Mouse (Mus musculus) right cerebral cortex, postnatal 25 days (tissue): ENCODE results near the gene Samm50.
A peak's percentile ranks its signal among the peaks of the same experiment; 100 is the strongest.

Source experiments
- DNase-seq: peaks from one replicate; pipeline ENCODE4 v3.0.0; 2022

Samm50 gene

GRCm38 (mm10) chr15:84212031-84212755, 20.2 kb downstream of the Samm50 start:
- peak; percentile 83 for DNase-seq

GRCm38 (mm10) chr15:84212756-84213105, 20.7 kb downstream of the Samm50 start:
- no peak for DNase-seq

DNA sequence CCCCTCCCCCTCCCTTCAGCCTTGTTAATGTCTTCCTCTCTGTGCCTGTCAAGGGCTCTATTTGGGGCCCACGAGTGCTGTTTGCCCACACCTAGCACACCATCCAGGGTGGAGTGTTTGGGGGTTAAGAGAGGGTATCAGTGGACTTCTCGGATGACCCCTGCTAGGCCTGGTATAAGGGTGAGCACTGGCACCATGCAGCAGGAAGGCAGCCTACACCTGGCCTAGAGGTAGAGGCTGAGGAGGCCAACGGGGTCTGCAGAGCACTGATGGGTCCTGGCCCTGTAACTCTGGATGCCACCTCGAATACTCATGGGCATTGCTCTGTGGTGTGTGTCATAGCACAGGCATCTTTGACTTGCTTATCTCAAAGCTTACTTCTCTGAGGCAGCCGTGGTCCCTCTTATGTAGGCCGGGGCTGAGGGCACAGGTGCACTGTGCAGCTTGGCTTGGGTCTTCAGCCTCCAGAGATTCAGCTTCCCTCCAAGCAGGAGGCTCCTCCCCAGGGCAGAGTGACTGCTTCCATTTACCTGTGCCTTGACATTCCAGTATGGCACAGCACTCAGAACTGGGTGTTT, 21.2 kb downstream of the Samm50 start:
- no peak for DNase-seq

DNA sequence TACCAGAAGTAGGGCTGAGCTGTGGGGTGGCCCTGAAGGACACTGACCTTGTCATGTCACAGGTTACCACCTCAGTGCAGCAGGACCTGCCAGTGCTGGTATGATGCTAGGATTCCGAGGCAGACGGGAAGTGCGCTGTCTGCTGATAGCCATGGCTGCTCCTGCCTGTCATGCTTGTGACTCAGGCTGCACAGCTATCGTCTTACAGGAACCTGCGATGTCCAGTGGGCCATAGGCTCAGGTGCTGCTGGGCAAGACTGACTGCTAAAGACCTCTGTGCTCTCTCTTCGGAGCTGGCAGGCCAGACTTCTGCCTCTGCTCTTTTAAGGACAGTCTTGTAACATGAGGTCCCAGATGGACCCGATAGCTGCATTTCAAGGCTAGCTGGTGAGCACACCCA, 22.4 kb downstream of the Samm50 start:
- DNase-seq = no peak

DNA sequence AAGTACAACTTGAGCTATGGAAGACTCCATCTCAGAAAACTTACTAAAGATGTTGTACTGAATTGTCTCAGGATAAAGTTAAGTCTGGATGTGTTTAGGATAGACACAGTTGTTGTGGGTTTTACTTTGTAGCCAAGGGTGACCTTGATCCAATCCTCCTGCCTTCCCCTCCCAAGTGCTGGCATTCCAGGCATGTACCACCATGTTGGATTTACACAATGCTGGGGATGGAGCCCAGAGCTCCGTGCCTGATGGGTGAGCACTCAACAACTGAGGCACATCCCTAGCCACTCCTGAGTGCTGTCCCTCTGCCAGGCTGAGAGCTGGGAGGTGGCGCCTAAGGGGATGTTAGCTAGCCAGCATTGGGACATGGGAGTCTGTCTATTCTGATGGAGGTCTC, 23.2 kb downstream of the Samm50 start:
- DNase-seq = no peak

DNA sequence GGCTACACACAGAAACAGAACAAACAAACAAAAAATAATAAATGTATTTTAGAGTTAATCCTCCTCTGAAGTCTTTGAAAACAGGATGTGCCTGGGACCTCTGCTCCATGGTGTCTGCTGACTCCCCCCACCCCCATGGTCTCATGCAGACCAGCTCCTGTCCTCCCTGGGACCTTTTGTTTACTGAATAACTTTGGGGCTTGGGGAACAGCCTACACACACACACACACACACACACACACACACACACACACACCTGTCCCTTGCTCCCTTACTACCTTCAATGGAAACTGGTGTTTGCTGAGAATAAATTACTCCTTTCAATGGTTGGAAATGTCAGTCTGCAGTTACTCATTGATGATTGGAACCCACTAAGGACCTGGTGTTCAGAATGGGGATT, 24.0 kb downstream of the Samm50 start:
- DNase-seq = no peak

- DNase-seq = no peak
Observed at GRCm38 (mm10) chr15:84216461-84217084, 24.5 kb downstream of the Samm50 start.

GRCm38 (mm10) chr15:84217969-84218782, 26.1 kb downstream of the Samm50 start:
- no peak for DNase-seq

DNA sequence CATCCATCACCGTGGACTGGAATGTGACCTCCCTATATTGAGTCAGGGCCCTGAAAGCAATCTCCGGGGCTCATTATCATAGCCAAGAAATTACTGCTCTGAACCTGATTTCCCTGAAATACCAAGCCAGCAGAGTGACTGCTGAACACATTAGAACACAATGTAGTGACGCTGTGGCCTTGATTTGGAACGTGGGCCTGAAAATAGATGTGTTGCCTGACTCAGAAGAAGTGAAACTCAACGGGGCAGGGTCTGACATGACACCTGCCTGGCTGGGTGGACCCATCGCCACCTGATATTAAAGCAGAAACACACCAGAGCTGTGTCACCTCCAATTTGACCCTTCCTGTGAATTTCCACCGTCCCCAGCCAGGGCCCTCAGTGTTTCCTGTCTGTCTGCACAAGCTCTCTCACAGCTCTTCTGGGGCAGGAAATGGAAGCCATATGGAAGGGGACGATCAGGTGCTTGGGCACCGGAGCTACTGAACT, 26.8 kb downstream of the Samm50 start:
- DNase-seq = no peak

DNA sequence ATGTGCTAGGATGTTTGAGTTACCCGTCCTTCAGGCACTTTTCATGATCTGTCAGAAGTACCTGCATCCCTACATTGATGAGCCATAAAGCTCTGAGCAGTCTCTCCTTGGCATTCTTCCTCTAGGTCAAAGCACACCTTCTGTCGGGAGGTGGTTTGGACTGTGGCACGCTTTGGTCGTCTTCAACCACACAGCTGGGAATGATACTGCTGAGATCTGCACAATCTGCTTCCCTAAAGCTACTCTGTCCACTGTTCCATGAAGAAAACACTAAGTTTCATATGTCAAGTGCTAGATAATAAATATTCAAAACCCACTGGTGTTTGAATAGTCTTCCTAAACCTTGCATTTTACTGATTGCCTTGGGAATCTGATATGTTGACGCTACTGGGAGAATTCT, 29.5 kb downstream of the Samm50 start:
- no peak for DNase-seq

DNA sequence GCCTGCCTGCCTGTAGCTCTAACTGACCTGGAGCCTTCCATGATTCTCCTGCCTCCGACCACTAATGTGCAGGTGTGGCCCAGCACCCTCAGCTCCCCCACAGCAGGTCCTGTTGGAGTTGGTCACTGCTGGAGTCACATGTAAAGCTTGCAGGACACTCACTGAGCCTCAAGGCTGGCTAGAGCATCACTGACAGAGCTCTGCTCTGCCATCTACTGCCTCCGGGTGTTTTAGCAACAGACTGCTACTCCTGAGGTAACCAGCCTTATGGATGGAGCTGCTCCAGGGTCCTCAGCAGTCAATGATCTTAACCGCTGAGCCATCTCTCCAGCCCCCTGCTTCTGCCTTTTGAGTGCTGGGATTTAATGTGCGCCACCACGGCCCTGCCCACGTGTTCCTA, 31.4 kb downstream of the Samm50 start:
- DNase-seq = peak; percentile 35

DNA sequence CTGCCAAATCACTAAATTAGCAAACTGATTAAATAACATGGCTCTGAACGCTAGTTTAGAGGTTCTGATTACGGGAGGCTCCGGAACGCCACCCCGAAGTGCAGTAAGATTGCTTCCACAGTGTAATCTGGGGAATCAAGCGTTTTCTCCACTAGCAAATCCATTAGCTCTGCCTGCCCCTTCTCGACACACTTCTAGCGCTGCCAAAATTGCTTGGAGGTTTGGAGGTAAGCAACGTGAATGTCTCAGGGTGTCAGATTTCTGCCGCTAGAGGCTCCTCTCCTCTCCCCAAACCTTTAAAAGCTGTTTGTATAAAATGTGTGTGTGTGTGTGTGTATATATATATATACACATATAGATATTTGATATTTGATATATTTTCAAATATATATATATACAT, 32.7 kb downstream of the Samm50 start:
- DNase-seq = no peak

DNA sequence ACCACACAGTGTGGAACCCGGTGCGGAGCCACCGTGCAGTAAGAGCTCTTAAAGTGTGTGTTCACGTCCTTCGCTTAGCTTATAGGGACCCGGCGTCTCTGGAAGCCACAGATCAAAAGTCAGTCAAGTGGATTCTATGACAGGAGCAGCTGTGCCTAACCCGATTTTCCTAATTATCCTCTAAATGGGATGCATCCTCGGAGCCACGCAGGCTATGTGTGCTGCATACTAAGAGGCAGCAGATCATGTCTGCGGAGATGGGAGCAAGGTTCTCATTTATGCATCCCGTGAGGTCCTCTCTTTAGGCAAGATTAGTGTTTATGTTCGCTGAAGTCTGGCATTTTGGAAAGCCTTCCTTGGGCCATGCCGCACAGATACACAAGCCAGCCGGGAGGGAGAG, 34.9 kb downstream of the Samm50 start:
- DNase-seq = no peak

DNA sequence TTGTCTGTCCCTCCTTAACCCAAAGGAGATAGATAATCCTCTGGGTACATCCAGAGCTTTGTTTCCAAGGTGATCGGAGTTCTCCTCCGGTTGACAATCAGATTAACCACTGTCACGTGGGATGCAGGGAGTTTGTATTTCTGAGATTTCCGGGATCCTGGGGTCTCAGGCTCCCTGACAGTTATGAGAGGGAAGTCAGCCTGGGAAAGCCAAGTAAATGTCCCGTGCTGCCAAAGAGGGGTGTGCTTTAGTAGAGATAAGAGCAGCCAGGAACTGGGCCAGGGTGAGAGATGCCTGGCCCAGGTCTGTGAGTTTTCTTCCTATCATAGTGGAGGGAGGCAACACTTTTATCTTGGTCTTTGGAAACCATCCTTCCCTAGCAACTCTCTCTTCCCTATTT, 38.6 kb downstream of the Samm50 start:
- DNase-seq = no peak

GRCm38 (mm10) chr15:84231113-84231712, 39.2 kb downstream of the Samm50 start:
- DNase-seq = peak; percentile 69

- DNase-seq = peak; percentile 45
Observed at GRCm38 (mm10) chr15:84231721-84232561, 39.9 kb downstream of the Samm50 start, which contains the start of gene Parvb. Parvb (plus strand) TSS chr15:84232043.

GRCm38 (mm10) chr15:84232609-84233008, 40.6 kb downstream of the Samm50 start:
- DNase-seq = no peak

GRCm38 (mm10) chr15:84234794-84235581, 42.9 kb downstream of the Samm50 start:
- no peak for DNase-seq

GRCm38 (mm10) chr15:84235646-84236045, 43.6 kb downstream of the Samm50 start:
- no peak for DNase-seq

DNA sequence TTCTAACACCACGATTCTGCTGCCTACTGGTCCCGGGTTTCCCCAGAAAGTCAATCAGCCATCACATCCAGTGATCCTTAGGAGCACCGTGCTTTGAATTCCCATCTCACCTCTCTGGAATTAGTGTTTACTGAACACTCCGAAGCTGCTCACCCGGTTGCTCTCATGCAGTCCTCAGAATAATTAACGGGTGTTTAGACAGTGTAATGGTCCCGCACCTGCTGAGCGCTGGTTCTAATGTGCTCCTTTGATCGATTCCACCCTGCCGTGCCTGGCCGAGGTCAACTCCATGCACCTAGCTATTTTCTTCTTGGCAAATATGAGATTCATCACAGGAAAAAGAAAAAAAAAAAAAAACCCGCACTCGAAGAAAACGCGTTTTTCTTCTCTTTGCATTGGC, 46.5 kb downstream of the Samm50 start:
- no peak for DNase-seq

GRCm38 (mm10) chr15:84238991-84239401, 47.0 kb downstream of the Samm50 start:
- no peak for DNase-seq
